Mouse (Mus musculus) brain, embryonic 14.5 days (tissue): ENCODE measurements around the gene Spred2.

ENCODE experiments used
- CTCF ChIP-seq: fragments of 200-500 bp; IDR thresholded peaks from 2 replicates; pipeline ENCODE4 v1.5.1; 2012; ENCODE audit warnings: inconsistent platforms, mild to moderate bottlenecking, moderate library complexity, borderline replicate concordance; ENCODE audit not compliant: insufficient read depth, insufficient read length; ENCODE audit errors: extremely low read depth
- POLR2A ChIP-seq: fragments of 200-500 bp; IDR thresholded peaks from 2 replicates; pipeline ENCODE4 v1.6.1; 2012; ENCODE audit warnings: mild to moderate bottlenecking, inconsistent platforms, borderline replicate concordance; ENCODE audit not compliant: poor library complexity, insufficient read depth, insufficient read length, severe bottlenecking; ENCODE audit errors: extremely low read depth

DNA sequence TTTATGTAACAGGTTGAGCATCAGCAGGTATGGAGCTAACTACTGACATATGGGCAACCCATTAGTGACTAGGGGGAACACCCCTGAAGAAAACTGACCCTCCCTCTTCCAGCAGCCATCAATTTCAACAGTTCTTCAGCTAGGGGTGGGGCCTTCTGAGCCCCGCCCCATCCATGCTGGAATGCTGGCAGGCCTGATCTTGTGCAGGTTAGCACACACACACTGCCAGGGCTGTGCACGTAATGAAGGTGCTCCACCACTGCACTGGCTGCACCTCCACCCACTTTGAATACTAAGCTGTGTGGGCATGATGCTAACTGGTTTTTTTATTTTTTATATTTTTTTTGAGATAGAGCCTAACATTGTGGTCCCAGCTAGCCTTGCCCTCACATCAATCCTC lies 133.3 kb downstream of the Spred2 start:
- TF ChIP-seq CTCF: no peak
- no peak for TF ChIP-seq POLR2A
